Mouse (Mus musculus) T-helper 1 cell (primary cell): ENCODE results near the gene Gm13290.
"Not testable (repeated sequence)": the region's sequence is repeated elsewhere in the genome, so short reads cannot be mapped to it uniquely, and the experiment has no call there.

Experiments used
- in situ Hi-C: fragments of 300-600 bp; cut with MboI, MseI; formaldehyde crosslinking; loops from one replicate; pipeline ENCODE4 v1.15.1; 2025; ENCODE audit warnings: high pct_unique_total_duplicates

The Gm13290 gene

DNA sequence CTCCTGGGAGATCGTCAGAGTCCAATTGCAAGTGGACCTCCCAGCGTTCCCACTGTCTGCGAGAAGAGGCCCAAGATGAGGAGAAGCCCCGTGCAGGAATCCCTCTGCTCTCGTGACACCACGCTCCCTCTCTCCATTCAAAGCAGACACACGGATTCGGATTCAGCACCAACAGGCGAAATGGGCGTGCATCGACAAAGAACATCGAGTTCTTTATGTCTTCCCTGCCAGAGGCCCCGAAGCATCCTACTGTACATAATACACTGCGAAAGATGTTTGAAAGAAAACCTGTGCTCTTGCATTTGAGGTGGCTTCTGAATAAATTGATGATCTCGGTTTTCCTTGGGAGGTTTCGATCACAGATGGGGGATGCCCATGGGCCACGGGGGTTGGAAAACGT is 6.7 kb downstream of the Gm13290 start:
- in situ Hi-C loops = loop anchor here (25.0 kb wide), 1 partner anchor 768 kb away; no protein-coding TSS in a partner anchor

GRCm38 (mm10) chr4:88781831-88782230 is 8.2 kb downstream of the Gm13290 start, which contains the start of gene Ifnz:
Gene Ifnz (plus strand): TSS chr4:88782131.
- in situ Hi-C loops = loop anchor here (25.0 kb wide), 1 partner anchor 770 kb away; no protein-coding TSS in a partner anchor

DNA sequence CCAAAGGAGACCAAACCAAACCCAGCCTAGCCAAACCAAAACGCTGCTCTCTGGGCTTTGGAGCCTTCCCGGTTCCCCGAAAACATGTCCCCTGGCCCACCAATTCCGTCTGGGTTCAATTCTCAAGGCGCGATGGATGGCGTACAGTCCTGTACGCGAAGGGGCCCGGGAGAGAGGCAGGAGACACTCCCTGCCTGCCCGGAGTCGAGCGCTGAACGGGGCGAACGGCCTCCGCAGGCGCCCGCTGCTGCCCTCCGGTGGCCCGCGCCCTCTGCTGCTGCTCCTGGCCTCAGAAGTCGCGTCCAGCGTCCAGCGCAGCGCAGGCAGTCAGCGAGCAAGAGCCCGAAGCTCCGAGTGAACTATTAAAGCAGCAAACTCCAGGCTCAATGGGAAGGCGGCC is 8.7 kb downstream of the Gm13290 start:
- in situ Hi-C loops = loop anchor here (25.0 kb wide), 1 partner anchor 770 kb away; no protein-coding TSS in a partner anchor

- in situ Hi-C loops = loop anchor here (5.0 to 25.0 kb wide), 2 partner anchors 33 to 773 kb away; partner anchors contain the start of gene Gm13271
Measured at GRCm38 (mm10) chr4:88785409-88785808, 11.8 kb downstream of the Gm13290 start, which contains the start of gene Gm13276. Gene Gm13276 (plus strand): TSS chr4:88785709.

- in situ Hi-C loops = loop anchor here (5.0 to 25.0 kb wide), 2 partner anchors 36 to 776 kb away; partner anchors contain the start of gene Gm13271
Measured at GRCm38 (mm10) chr4:88788402-88788801, 14.8 kb downstream of the Gm13290 start, which contains the start of gene Gm13277. Gene Gm13277 (plus strand): TSS chr4:88788632.

DNA sequence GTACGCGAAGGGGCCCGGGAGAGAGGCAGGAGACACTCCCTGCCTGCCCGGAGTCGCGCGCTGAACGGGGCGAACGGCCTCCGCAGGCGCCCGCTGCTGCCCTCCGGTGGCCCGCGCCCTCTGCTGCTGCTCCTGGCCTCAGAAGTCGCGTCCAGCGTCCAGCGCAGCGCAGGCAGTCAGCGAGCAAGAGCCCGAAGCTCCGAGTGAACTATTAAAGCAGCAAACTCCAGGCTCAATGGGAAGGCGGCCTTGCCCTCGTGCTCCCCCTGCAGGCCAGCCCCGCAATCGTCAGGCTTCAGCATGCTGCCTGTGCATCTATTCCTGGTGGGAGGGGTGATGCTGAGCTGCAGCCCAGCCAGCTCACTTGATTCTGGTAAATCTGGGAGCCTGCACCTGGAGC is 17.6 kb downstream of the Gm13290 start, which contains the start of gene Gm13278:
Gene Gm13278, plus strand, starts transcription at position 301 of the 400 bp plus-strand sequence.
- in situ Hi-C loops = loop anchor here (25.0 kb wide), 1 partner anchor 779 kb away; no protein-coding TSS in a partner anchor

DNA sequence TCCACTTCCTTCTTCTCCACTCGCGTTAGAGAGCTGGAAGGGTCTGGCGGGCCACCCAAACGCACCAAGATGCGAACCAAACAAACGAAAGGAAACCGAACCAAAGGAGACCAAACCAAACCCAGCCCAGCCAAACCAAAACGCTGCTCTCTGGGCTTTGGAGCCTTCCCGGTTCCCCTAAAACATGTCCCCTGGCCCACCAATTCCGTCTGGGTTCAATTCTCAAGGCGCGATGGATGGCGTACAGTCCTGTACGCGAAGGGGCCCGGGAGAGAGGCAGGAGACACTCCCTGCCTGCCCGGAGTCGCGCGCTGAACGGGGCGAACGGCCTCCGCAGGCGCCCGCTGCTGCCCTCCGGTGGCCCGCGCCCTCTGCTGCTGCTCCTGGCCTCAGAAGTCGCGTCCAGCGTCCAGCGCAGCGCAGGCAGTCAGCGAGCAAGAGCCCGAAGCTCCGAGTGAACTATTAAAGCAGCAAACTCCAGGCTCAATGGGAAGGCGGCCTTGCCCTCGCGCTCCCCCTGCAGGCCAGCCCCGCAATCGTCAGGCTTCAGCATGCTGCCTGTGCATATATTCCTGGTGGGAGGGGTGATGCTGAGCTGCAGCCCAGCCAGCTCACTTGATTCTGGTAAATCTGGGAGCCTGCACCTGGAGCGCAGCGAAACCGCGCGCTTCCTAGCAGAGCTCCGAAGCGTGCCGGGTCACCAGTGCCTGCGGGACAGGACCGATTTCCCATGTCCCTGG is 20.5 kb downstream of the Gm13290 start, which contains the start of gene Gm13275:
Gene Gm13275, plus strand, starts transcription at position 552 of the 740 bp plus-strand sequence.
- in situ Hi-C loops = loop anchor here (25.0 kb wide), 1 partner anchor 782 kb away; no protein-coding TSS in a partner anchor

DNA sequence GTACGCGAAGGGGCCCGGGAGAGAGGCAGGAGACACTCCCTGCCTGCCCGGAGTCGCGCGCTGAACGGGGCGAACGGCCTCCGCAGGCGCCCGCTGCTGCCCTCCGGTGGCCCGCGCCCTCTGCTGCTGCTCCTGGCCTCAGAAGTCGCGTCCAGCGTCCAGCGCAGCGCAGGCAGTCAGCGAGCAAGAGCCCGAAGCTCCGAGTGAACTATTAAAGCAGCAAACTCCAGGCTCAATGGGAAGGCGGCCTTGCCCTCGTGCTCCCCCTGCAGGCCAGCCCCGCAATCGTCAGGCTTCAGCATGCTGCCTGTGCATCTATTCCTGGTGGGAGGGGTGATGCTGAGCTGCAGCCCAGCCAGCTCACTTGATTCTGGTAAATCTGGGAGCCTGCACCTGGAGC is 23.5 kb downstream of the Gm13290 start, which contains the start of gene Gm13279:
Gene Gm13279, plus strand, starts transcription at position 301 of the 400 bp plus-strand sequence.
- in situ Hi-C loops = loop anchor here (25.0 kb wide), 1 partner anchor 785 kb away; no protein-coding TSS in a partner anchor

- in situ Hi-C loops = loop anchor here (25.0 kb wide), 1 partner anchor 787 kb away; no protein-coding TSS in a partner anchor
Measured at GRCm38 (mm10) chr4:88799365-88799764, 25.7 kb downstream of the Gm13290 start, which contains the start of gene Gm13285. Gene Gm13285 (plus strand): TSS chr4:88799665.

- in situ Hi-C loops = not testable (repeated sequence)
Measured at GRCm38 (mm10) chr4:88802954-88803353, 29.3 kb downstream of the Gm13290 start, which contains the start of gene Gm13287. Gene Gm13287 (plus strand): TSS chr4:88803254.

DNA sequence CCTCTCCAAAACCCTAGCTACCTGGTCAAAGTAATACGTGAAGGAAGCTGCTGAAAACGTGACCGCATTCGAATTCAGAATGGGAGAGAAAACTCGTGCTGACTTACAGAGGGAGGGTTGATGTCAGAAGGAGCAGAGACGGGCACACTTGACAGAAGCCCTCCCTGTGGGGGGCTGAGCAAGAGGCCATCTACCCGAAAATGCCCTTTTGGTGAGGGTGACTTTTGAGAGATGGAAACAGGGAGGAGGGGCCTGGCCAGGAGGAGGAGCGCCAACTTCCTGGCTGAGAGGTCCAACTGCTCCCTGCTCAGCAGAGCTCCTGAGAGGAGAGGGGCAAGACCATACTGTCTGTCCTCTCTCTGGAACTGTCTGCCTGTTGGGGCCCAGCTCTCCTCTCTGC is 31.6 kb downstream of the Gm13290 start, which contains the start of gene Gm13288:
Gene Gm13288, plus strand, starts transcription at position 301 of the 400 bp plus-strand sequence.
- in situ Hi-C loops = loop anchor here (5.0 kb wide), 1 partner anchor 33 kb away; the partner anchor contains the start of gene Gm13290

GRCm38 (mm10) chr4:88805761-88806160 is 32.1 kb downstream of the Gm13290 start:
- in situ Hi-C loops = loop anchor here (5.0 kb wide), 1 partner anchor 33 kb away; the partner anchor contains the start of gene Gm13290

GRCm38 (mm10) chr4:88815928-88816327 is 42.3 kb downstream of the Gm13290 start, which contains the start of gene Ifna7:
Gene Ifna7 (plus strand): TSS chr4:88816228.
- in situ Hi-C loops = no loop called here

DNA sequence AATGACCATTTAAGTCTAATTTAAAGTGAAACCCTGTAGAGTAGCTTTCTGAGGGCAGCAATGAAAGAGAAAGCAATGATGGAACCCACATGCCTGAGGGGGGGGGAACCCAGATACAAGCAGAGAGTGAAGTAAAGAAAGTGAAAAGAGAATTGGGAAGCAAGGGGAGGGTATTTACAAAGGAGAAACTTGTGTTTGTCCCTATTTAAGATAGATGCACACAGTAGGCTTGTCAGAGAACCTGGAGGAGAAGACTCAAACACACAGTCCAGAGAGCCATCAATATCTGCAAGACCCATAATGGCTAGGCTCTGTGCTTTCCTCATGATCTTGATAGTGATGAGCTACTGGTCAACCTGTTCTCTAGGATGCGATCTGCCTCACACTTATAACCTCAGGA is 46.0 kb downstream of the Gm13290 start, which contains the start of gene Ifna11:
Gene Ifna11, plus strand, starts transcription at position 301 of the 400 bp plus-strand sequence.
- in situ Hi-C loops = no loop called here

GRCm38 (mm10) chr4:88822995-88823394 is 49.4 kb downstream of the Gm13290 start:
- in situ Hi-C loops = no loop called here
